In the genomic region with DNA sequence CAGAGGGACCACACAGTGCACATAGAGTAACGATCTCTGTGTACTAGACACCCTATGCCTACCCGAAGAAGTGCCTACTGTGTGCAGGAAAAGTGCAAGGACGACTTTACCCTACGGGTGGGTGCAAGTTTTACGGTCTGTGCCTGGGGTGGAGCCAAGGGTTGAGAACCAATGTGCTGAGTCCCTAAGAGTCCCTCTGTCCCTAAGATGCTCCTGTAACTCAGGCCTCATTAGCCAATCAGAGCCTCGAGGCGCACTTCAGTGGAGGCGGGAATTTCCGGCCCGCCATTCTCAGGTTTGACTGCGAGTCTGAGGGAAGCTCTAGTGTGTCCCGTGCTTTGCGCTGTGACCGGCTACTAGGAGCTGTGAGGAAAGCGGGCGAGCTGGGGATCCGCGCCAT, we compare ENCODE assay signal across 10 mouse cellular contexts. TPM values are rescaled to one million over a fixed set of nuclear protein-coding genes. Genes with fewer than 3 reads are reported as not detected.
A peak's percentile ranks its signal among the peaks of the same experiment; 100 is the strongest.
DNase-seq lines count a peak whose midpoint lies in the region; ATAC-seq lines count a peak whose summit lies in the region.
"Not testable (repeated sequence)": the region's sequence is repeated elsewhere in the genome, so short reads cannot be mapped to it uniquely, and the experiment has no call there.
"Had no signal": no experiment of that assay in that cellular context is flagged by ENCODE, and none has a peak within 500 bp of the region (broad histone marks: within the 10 kb centered on the region; RNA-seq: fewer than 3 reads in every experiment).

No protein-coding gene starts in this region.

- not testable (repeated sequence) for H3K9ac ChIP-seq in forebrain, embryonic 16.5 days (replicated peaks; ENCODE audit: low read depth, low read length); hindbrain, embryonic 14.5 days; intestine, embryonic 16.5 days (ENCODE audit: low read depth, low read length); limb, embryonic 12.5 days (replicated peaks); liver, embryonic 11.5 days (ENCODE audit: low read depth, low read length); lung, embryonic 15.5 days; neural tube, embryonic 14.5 days (replicated peaks; ENCODE audit: low read depth, low read length)

- not testable (repeated sequence) for H3K4me3 ChIP-seq in forebrain, embryonic 16.5 days (replicated peaks; ENCODE audit: low read length); hindbrain, embryonic 14.5 days (replicated peaks; ENCODE audit: low read length); intestine, embryonic 16.5 days (ENCODE audit: low read length); limb, embryonic 12.5 days (replicated peaks); liver, embryonic 11.5 days (ENCODE audit: low read depth, low read length); lung, embryonic 15.5 days; neural tube, embryonic 14.5 days (ENCODE audit: low read depth, low read length)

- not testable (repeated sequence) for H3K36me3 ChIP-seq in forebrain, embryonic 16.5 days (ENCODE audit: control insufficient read depth, insufficient read depth); hindbrain, embryonic 14.5 days (replicated peaks; ENCODE audit: control insufficient read depth, insufficient read depth); intestine, embryonic 16.5 days (ENCODE audit: control insufficient read depth, insufficient read depth, low read length); limb, embryonic 12.5 days; liver, embryonic 11.5 days (ENCODE audit: control insufficient read depth, insufficient read depth, low read length); lung, embryonic 15.5 days; neural tube, embryonic 14.5 days (ENCODE audit: control insufficient read depth, insufficient read depth, low read length)

- no CpG with 5 or more reads among the region's 18 CpGs for WGBS in forebrain, embryonic 16.5 days
- no CpG with 5 or more reads among the region's 18 CpGs for WGBS in hindbrain, embryonic 14.5 days
- no CpG with 5 or more reads among the region's 18 CpGs for WGBS in intestine, embryonic 16.5 days
- WGBS in limb, embryonic 12.5 days, result no CpG with 5 or more reads among the region's 18 CpGs
- no CpG with 5 or more reads among the region's 18 CpGs for WGBS in liver, embryonic 11.5 days
- no CpG with 5 or more reads among the region's 18 CpGs for WGBS in lung, embryonic 15.5 days
- WGBS in neural tube, embryonic 14.5 days, result no CpG with 5 or more reads among the region's 18 CpGs

- H3K4me2 ChIP-seq in forebrain, embryonic 16.5 days (ENCODE audit: low read length); hindbrain, embryonic 14.5 days (replicated peaks); intestine, embryonic 16.5 days (ENCODE audit: low read depth, low read length); limb, embryonic 12.5 days; liver, embryonic 11.5 days; lung, embryonic 15.5 days; neural tube, embryonic 14.5 days (ENCODE audit: low read depth, low read length): not testable (repeated sequence)

- H3K9me3 ChIP-seq in forebrain, embryonic 16.5 days (ENCODE audit: control insufficient read depth, low read length); hindbrain, embryonic 14.5 days (ENCODE audit: control insufficient read depth, low read length); intestine, embryonic 16.5 days (ENCODE audit: control insufficient read depth, low read length); limb, embryonic 12.5 days; liver, embryonic 11.5 days (ENCODE audit: control insufficient read depth, low read length); lung, embryonic 15.5 days; neural tube, embryonic 14.5 days (ENCODE audit: control insufficient read depth, low read length): not testable (repeated sequence)

- not testable (repeated sequence) for H3K27me3 ChIP-seq in forebrain, embryonic 16.5 days (replicated peaks; ENCODE audit: control insufficient read depth, insufficient read depth, low read length); hindbrain, embryonic 14.5 days (ENCODE audit: control insufficient read depth, insufficient read depth, low read length); intestine, embryonic 16.5 days (replicated peaks; ENCODE audit: control insufficient read depth, insufficient read depth, low read length); limb, embryonic 12.5 days; liver, embryonic 11.5 days (replicated peaks; ENCODE audit: control insufficient read depth, insufficient read depth, low read length); lung, embryonic 15.5 days; neural tube, embryonic 14.5 days (ENCODE audit: control insufficient read depth, insufficient read depth, low read length)

- not testable (repeated sequence) for H3K4me1 ChIP-seq in forebrain, embryonic 16.5 days (replicated peaks; ENCODE audit: control insufficient read depth, insufficient read depth, low read length); hindbrain, embryonic 14.5 days (replicated peaks; ENCODE audit: control insufficient read depth, insufficient read depth, low read length); intestine, embryonic 16.5 days (ENCODE audit: control insufficient read depth, insufficient read depth, low read length); limb, embryonic 12.5 days (replicated peaks); liver, embryonic 11.5 days (replicated peaks; ENCODE audit: control insufficient read depth, insufficient read depth, low read length); lung, embryonic 15.5 days; neural tube, embryonic 14.5 days (ENCODE audit: control insufficient read depth, insufficient read depth, low read length)

- ATAC-seq in forebrain, embryonic 16.5 days, result peak; percentile 62
- peak; percentile 53; the same call in 1 of the 2 replicates for ATAC-seq in hindbrain, embryonic 14.5 days (ENCODE audit: low FRiP score)
- peak; percentile 50; the same call in 1 of the 2 replicates for ATAC-seq in intestine, embryonic 16.5 days
- ATAC-seq in limb, embryonic 12.5 days (ENCODE audit: insufficient number of reproducible peaks, insufficient read depth, low FRiP score, low TSS enrichment, low read depth), result 0 out of 2 replicates have a peak, but pooled peaks have one; percentile 52
- ATAC-seq in liver, embryonic 11.5 days (replicated peaks; ENCODE audit: low FRiP score), result 0 out of 2 replicates have a peak, but pooled peaks have one; percentile 43
- ATAC-seq in lung, embryonic 15.5 days (ENCODE audit: borderline replicate concordance, extremely low read depth, low FRiP score, low TSS enrichment), result peak; percentile 59; the same call in 1 of the 2 replicates
- peak; percentile 49; the same call in 1 of the 2 replicates for ATAC-seq in neural tube, embryonic 14.5 days (ENCODE audit: low read depth)

- H3K27ac ChIP-seq in forebrain, embryonic 16.5 days (ENCODE audit: low read length); hindbrain, embryonic 14.5 days; intestine, embryonic 16.5 days (ENCODE audit: low read length); limb, embryonic 12.5 days; liver, embryonic 11.5 days (ENCODE audit: low read depth, low read length); lung, embryonic 15.5 days; neural tube, embryonic 14.5 days (ENCODE audit: low read depth, low read length): not testable (repeated sequence)

- not testable (repeated sequence) for DNase-seq in hindbrain, embryonic 14.5 days (ENCODE audit: low spot score); liver, embryonic 11.5 days (ENCODE audit: low spot score)

RNA-seq across cellular contexts. Expression of a gene that starts 17.5 kb away (rescaled TPM):
- polyA plus RNA-seq in forebrain, embryonic 16.5 days (2015; fragmentation: Nextera tagmentation; extraction: Ambion mirVana), result 14.9 and 16.8 TPM in 2 replicates
- polyA plus RNA-seq in hindbrain, embryonic 14.5 days (2014; fragmentation: Nextera tagmentation; extraction: Ambion mirVana), result 13.0 and 13.6 TPM in 2 replicates
- 5.8 and 6.9 TPM in 2 replicates for polyA plus RNA-seq in intestine, embryonic 16.5 days (2015; fragmentation: Nextera tagmentation; extraction: Ambion mirVana)
- polyA plus RNA-seq in limb, embryonic 12.5 days (2016; fragmentation: Nextera tagmentation; extraction: Ambion mirVana), result 9.7 and 9.8 TPM in 2 replicates
- 5.1 and 6.1 TPM in 2 replicates for polyA plus RNA-seq in liver, embryonic 11.5 days (2014; fragmentation: Nextera tagmentation; extraction: Ambion mirVana)
- 9.5 and 10.5 TPM in 2 replicates for polyA plus RNA-seq in lung, embryonic 15.5 days (2015; fragmentation: Nextera tagmentation; extraction: Ambion mirVana)
- polyA plus RNA-seq in neural tube, embryonic 14.5 days (2014; fragmentation: Nextera tagmentation; extraction: Ambion mirVana), result 14.9 and 16.5 TPM in 2 replicates
- polyA plus RNA-seq: C2C12; erythroblast, embryonic 14.5 days had no signal

RNA-seq across cellular contexts. Expression of a gene that starts 34.2 kb away (rescaled TPM):
- polyA plus RNA-seq in forebrain, embryonic 16.5 days (2015; fragmentation: Nextera tagmentation; extraction: Ambion mirVana), result 3.2 and 4.4 TPM in 2 replicates
- 3.5 and 4.0 TPM in 2 replicates for polyA plus RNA-seq in hindbrain, embryonic 14.5 days (2014; fragmentation: Nextera tagmentation; extraction: Ambion mirVana)
- 2.3 and 2.8 TPM in 2 replicates for polyA plus RNA-seq in intestine, embryonic 16.5 days (2015; fragmentation: Nextera tagmentation; extraction: Ambion mirVana)
- polyA plus RNA-seq in limb, embryonic 12.5 days (2016; fragmentation: Nextera tagmentation; extraction: Ambion mirVana), result 2.9 and 3.7 TPM in 2 replicates
- polyA plus RNA-seq in liver, embryonic 11.5 days (2014; fragmentation: Nextera tagmentation; extraction: Ambion mirVana), result 2.2 and 2.9 TPM in 2 replicates
- polyA plus RNA-seq in lung, embryonic 15.5 days (2015; fragmentation: Nextera tagmentation; extraction: Ambion mirVana), result 3.5 and 5.2 TPM in 2 replicates
- 4.5 and 5.7 TPM in 2 replicates for polyA plus RNA-seq in neural tube, embryonic 14.5 days (2014; fragmentation: Nextera tagmentation; extraction: Ambion mirVana)
- polyA plus RNA-seq: adrenal gland, adult 2 months; C2C12; erythroblast, embryonic 14.5 days had no signal
